Mouse (Mus musculus): ENCODE measurements around the gene Sdc1. TPM values are rescaled to one million over a fixed set of nuclear protein-coding genes. Genes with fewer than 3 reads are reported as not detected.
A peak's percentile ranks its signal among the peaks of the same experiment; 100 is the strongest.

The Sdc1 gene
- polyA plus RNA-seq, 2 experiments = 238 to 268 TPM

- Histone ChIP-seq H3K36me3 (ENCODE audit: control insufficient read depth, insufficient read depth, low read length) (no peaks in the 10 kb centered on the region), H3K27ac (replicated peaks; ENCODE audit: low read depth, low read length) (no peak overlapping the region), H3K4me3 (replicated peaks; ENCODE audit: low read length) (no peak overlapping the region), H3K4me2 (replicated peaks; ENCODE audit: low read depth, low read length, severe bottlenecking) (no peak overlapping the region), H3K9me3 (ENCODE audit: control insufficient read depth, low read length) (no peaks in the 10 kb centered on the region), H3K27me3 (ENCODE audit: control insufficient read depth, insufficient read depth, low read length) (no peaks in the 10 kb centered on the region), H3K9ac (ENCODE audit: low read depth, low read length, severe bottlenecking) (no peak overlapping the region), H3K4me1 (ENCODE audit: control insufficient read depth, insufficient read depth, low read length) (no peaks in the 10 kb centered on the region)
- DNase-seq (ENCODE audit: low spot score) (no peak), ATAC-seq (ENCODE audit: low FRiP score, low read depth) (no peak)
- WGBS = 45% methylated on average over 2 of the region's 2 CpGs
- TF ChIP-seq POLR2A (IDR thresholded peaks at IDR 0.05; ENCODE audit: borderline replicate concordance, extremely low read depth, insufficient read depth, insufficient read length) = no peak
Measured at GRCm38 (mm10) chr12:8810966-8811365, 39.8 kb downstream of the Sdc1 start.

GRCm38 (mm10) chr12:8811441-8811871, 40.3 kb downstream of the Sdc1 start:
- no peak for TF ChIP-seq POLR2A (IDR thresholded peaks at IDR 0.05; ENCODE audit: borderline replicate concordance, extremely low read depth, insufficient read depth, insufficient read length)
- ATAC-seq (ENCODE audit: low FRiP score, low read depth) = no peak
- no peak overlapping the region for H3K9ac ChIP-seq (ENCODE audit: low read depth, low read length, severe bottlenecking)
- no peaks in the 10 kb centered on the region for H3K27me3 ChIP-seq (ENCODE audit: control insufficient read depth, insufficient read depth, low read length)
- H3K9me3 ChIP-seq (ENCODE audit: control insufficient read depth, low read length) = no peaks in the 10 kb centered on the region
- H3K4me3 ChIP-seq (replicated peaks; ENCODE audit: low read length) = no peak overlapping the region
- 50% methylated on average over 6 of the region's 6 CpGs for WGBS
- no peak overlapping the region for H3K27ac ChIP-seq (replicated peaks; ENCODE audit: low read depth, low read length)
- H3K4me2 ChIP-seq (replicated peaks; ENCODE audit: low read depth, low read length, severe bottlenecking) = no peak overlapping the region
- no peaks in the 10 kb centered on the region for H3K4me1 ChIP-seq (ENCODE audit: control insufficient read depth, insufficient read depth, low read length)
- H3K36me3 ChIP-seq (ENCODE audit: control insufficient read depth, insufficient read depth, low read length) = no peaks in the 10 kb centered on the region
- DNase-seq (ENCODE audit: low spot score) = no peak

- DNase-seq (ENCODE audit: low spot score) (no peak), ATAC-seq (ENCODE audit: low FRiP score, low read depth) (no peak)
- H3K9me3 ChIP-seq (ENCODE audit: control insufficient read depth, low read length) = no peaks in the 10 kb centered on the region
- no peak for TF ChIP-seq POLR2A (IDR thresholded peaks at IDR 0.05; ENCODE audit: borderline replicate concordance, extremely low read depth, insufficient read depth, insufficient read length)
- H3K4me3 ChIP-seq (replicated peaks; ENCODE audit: low read length) = no peak overlapping the region
- H3K4me1 ChIP-seq (ENCODE audit: control insufficient read depth, insufficient read depth, low read length) = no peaks in the 10 kb centered on the region
- no peaks in the 10 kb centered on the region for H3K27me3 ChIP-seq (ENCODE audit: control insufficient read depth, insufficient read depth, low read length)
- no peaks in the 10 kb centered on the region for H3K36me3 ChIP-seq (ENCODE audit: control insufficient read depth, insufficient read depth, low read length)
- H3K27ac ChIP-seq (replicated peaks; ENCODE audit: low read depth, low read length) = no peak overlapping the region
- no peak overlapping the region for H3K9ac ChIP-seq (ENCODE audit: low read depth, low read length, severe bottlenecking)
- WGBS = 64% methylated on average over 5 of the region's 5 CpGs
- no peak overlapping the region for H3K4me2 ChIP-seq (replicated peaks; ENCODE audit: low read depth, low read length, severe bottlenecking)
Measured at GRCm38 (mm10) chr12:8811894-8812560, 40.9 kb downstream of the Sdc1 start.

GRCm38 (mm10) chr12:8817467-8818232, 46.5 kb downstream of the Sdc1 start:
- 19% methylated on average over 13 of the region's 13 CpGs for WGBS
- Histone ChIP-seq H3K4me1 (ENCODE audit: control insufficient read depth, insufficient read depth, low read length) (peaks cover 5% of the 10 kb centered on the region), H3K4me3 (replicated peaks; ENCODE audit: low read length) (no peak overlapping the region), H3K27me3 (ENCODE audit: control insufficient read depth, insufficient read depth, low read length) (no peaks in the 10 kb centered on the region), H3K9me3 (ENCODE audit: control insufficient read depth, low read length) (no peaks in the 10 kb centered on the region), H3K4me2 (replicated peaks; ENCODE audit: low read depth, low read length, severe bottlenecking) (no peak overlapping the region), H3K9ac (ENCODE audit: low read depth, low read length, severe bottlenecking) (no peak overlapping the region), H3K27ac (replicated peaks; ENCODE audit: low read depth, low read length) (no peak overlapping the region), H3K36me3 (ENCODE audit: control insufficient read depth, insufficient read depth, low read length) (no peaks in the 10 kb centered on the region)
- peak; percentile 59 for DNase-seq (ENCODE audit: low spot score)
- no peak for TF ChIP-seq POLR2A (IDR thresholded peaks at IDR 0.05; ENCODE audit: borderline replicate concordance, extremely low read depth, insufficient read depth, insufficient read length)
- ATAC-seq (ENCODE audit: low FRiP score, low read depth) = peak; percentile 83

- ATAC-seq (ENCODE audit: low FRiP score, low read depth) (no peak), DNase-seq (ENCODE audit: low spot score) (no peak)
- peaks cover 5% of the 10 kb centered on the region for H3K4me1 ChIP-seq (ENCODE audit: control insufficient read depth, insufficient read depth, low read length)
- no peaks in the 10 kb centered on the region for H3K36me3 ChIP-seq (ENCODE audit: control insufficient read depth, insufficient read depth, low read length)
- H3K9me3 ChIP-seq (ENCODE audit: control insufficient read depth, low read length) = no peaks in the 10 kb centered on the region
- TF ChIP-seq POLR2A (IDR thresholded peaks at IDR 0.05; ENCODE audit: borderline replicate concordance, extremely low read depth, insufficient read depth, insufficient read length) = no peak
- WGBS = 21% methylated on average over 3 of the region's 3 CpGs
- H3K4me3 ChIP-seq (replicated peaks; ENCODE audit: low read length) = no peak overlapping the region
- H3K4me2 ChIP-seq (replicated peaks; ENCODE audit: low read depth, low read length, severe bottlenecking) = no peak overlapping the region
- no peak overlapping the region for H3K27ac ChIP-seq (replicated peaks; ENCODE audit: low read depth, low read length)
- H3K9ac ChIP-seq (ENCODE audit: low read depth, low read length, severe bottlenecking) = no peak overlapping the region
- no peaks in the 10 kb centered on the region for H3K27me3 ChIP-seq (ENCODE audit: control insufficient read depth, insufficient read depth, low read length)
Measured at GRCm38 (mm10) chr12:8818233-8818672, 47.1 kb downstream of the Sdc1 start.

All from limb, embryonic 14.5 days (tissue).